Mouse (Mus musculus) intestine, embryonic 15.5 days (tissue): ENCODE data around the gene Clic4. TPM values are rescaled to one million over a fixed set of nuclear protein-coding genes. Genes with fewer than 3 reads are reported as not detected.
A peak's percentile ranks its signal among the peaks of the same experiment; 100 is the strongest.

Experiments used
- ATAC-seq: fragments of 200-750 bp; cut with Nextera tagmentation; 2 replicates; pipeline ENCODE4 v1.8.0; 2017; ENCODE audit warnings: moderate TSS enrichment, moderate library complexity
- H3K27ac ChIP-seq: fragments of 300-500 bp; sonication (generic); 2 replicates; pipeline ENCODE4 v1.5.1; 2015; ENCODE audit warnings: mild to moderate bottlenecking, inconsistent platforms
- H3K27me3 ChIP-seq: fragments of 300-500 bp; sonication (generic); replicated peaks from 2 replicates; pipeline ENCODE4 v1.6.1; 2015; ENCODE audit warnings: inconsistent platforms
- H3K36me3 ChIP-seq: fragments of 300-500 bp; sonication (generic); 2 replicates; pipeline ENCODE4 v1.6.1; 2015; ENCODE audit warnings: inconsistent platforms
- H3K4me1 ChIP-seq: fragments of 300-500 bp; sonication (generic); replicated peaks from 2 replicates; pipeline ENCODE4 v1.6.1; 2015; ENCODE audit warnings: inconsistent platforms
- H3K4me2 ChIP-seq: fragments of 300-500 bp; sonication (generic); replicated peaks from 2 replicates; pipeline ENCODE4 v1.6.1; 2015; ENCODE audit warnings: mild to moderate bottlenecking, inconsistent platforms
- H3K4me3 ChIP-seq: fragments of 300-500 bp; sonication (generic); replicated peaks from 2 replicates; pipeline ENCODE4 v1.5.1; 2015; ENCODE audit warnings: inconsistent platforms
- H3K9ac ChIP-seq: fragments of 300-500 bp; sonication (generic); 2 replicates; pipeline ENCODE4 v1.6.1; 2015; ENCODE audit warnings: inconsistent platforms
- H3K9me3 ChIP-seq: fragments of 300-500 bp; sonication (generic); 2 replicates; pipeline ENCODE4 v1.6.1; 2016; ENCODE audit warnings: inconsistent platforms
- WGBS: fragments of 180-500 bp; shearing (Covaris S2); methylation state at CpG from one replicate; pipeline ENCODE4 v1.1.7; 2015; 5-methylcytosine and 5-hydroxymethylcytosine counted together
- polyA plus RNA-seq: library from polyadenylated mRNA; unstranded; fragments of >200 nt; fragmentation: Nextera tagmentation; extraction: Ambion mirVana; gene quantifications from 2 replicates; pipeline ENCODE4 v1.2.1, GENCODE M21; 2015

Clic4 gene
- polyA plus RNA-seq, 1 experiment from 2014 or later: 135 TPM

GRCm38 (mm10) chr4:135221632-135222407 is 50.8 kb downstream of the Clic4 start:
- ATAC-seq: no peak
- H3K4me1 ChIP-seq: no peaks in the 10 kb centered on the region
- H3K36me3 ChIP-seq: peaks cover 20% of the 10 kb centered on the region
- WGBS: 68% methylated on average over 12 of the region's 12 CpGs
- H3K9me3 ChIP-seq: no peaks in the 10 kb centered on the region
- no peak overlapping the region for H3K4me3 ChIP-seq
- no peak overlapping the region for H3K9ac ChIP-seq
- H3K4me2 ChIP-seq: no peak overlapping the region
- no peaks in the 10 kb centered on the region for H3K27me3 ChIP-seq
- H3K27ac ChIP-seq: no peak overlapping the region

DNA sequence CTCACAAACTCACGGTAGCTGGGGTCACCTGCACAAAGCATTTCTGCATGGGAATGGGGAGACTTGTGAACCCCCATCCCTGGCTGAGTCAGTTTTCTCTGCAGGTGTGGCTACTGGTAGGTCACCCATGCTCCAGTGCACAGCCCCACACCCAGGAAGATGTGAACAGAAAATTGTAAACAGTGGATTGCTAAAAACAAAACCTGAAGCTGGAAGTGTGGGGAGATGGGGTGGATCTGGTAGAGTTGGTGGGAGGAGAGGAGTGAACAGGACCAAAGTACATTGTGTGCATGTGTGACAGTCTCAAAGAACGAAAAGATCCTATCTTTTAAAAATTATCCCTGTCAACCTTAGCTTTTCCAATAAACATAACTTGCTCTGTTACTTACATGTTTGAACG is 52.0 kb downstream of the Clic4 start:
- Histone ChIP-seq H3K36me3 (peaks cover 26% of the 10 kb centered on the region), H3K27ac (no peak overlapping the region), H3K9ac (no peak overlapping the region), H3K4me2 (no peak overlapping the region), H3K4me3 (no peak overlapping the region), H3K27me3 (no peaks in the 10 kb centered on the region), H3K4me1 (no peaks in the 10 kb centered on the region), H3K9me3 (no peaks in the 10 kb centered on the region)
- no peak for ATAC-seq
- 80% methylated on average over 3 of the region's 3 CpGs for WGBS

- Histone ChIP-seq H3K4me2 (no peak overlapping the region), H3K27ac (no peak overlapping the region), H3K27me3 (no peaks in the 10 kb centered on the region), H3K9ac (no peak overlapping the region), H3K36me3 (peaks cover 23% of the 10 kb centered on the region), H3K9me3 (no peaks in the 10 kb centered on the region), H3K4me1 (no peaks in the 10 kb centered on the region), H3K4me3 (no peak overlapping the region)
- 0 out of 2 replicates have a peak, but pooled peaks have one; percentile 41 for ATAC-seq
- 47% methylated on average over 4 of the region's 4 CpGs for WGBS
Measured at GRCm38 (mm10) chr4:135219652-135220051, 53.0 kb downstream of the Clic4 start.

- Histone ChIP-seq H3K27me3 (peaks cover 11% of the 10 kb centered on the region), H3K27ac (no peak overlapping the region), H3K4me2 (no peak overlapping the region), H3K4me3 (no peak overlapping the region), H3K4me1 (peaks cover 4% of the 10 kb centered on the region; the same call in 1 of the 2 replicates), H3K9ac (no peak overlapping the region), H3K9me3 (no peaks in the 10 kb centered on the region), H3K36me3 (no peaks in the 10 kb centered on the region)
- ATAC-seq: no peak
- WGBS: 67% methylated on average over 2 of the region's 2 CpGs
Measured at GRCm38 (mm10) chr4:135209846-135210245, 62.8 kb downstream of the Clic4 start.

GRCm38 (mm10) chr4:135205711-135206600 is 66.7 kb downstream of the Clic4 start:
- Histone ChIP-seq H3K9me3 (no peaks in the 10 kb centered on the region), H3K36me3 (no peaks in the 10 kb centered on the region), H3K4me1 (peaks cover 9% of the 10 kb centered on the region), H3K27ac (no peak overlapping the region), H3K27me3 (peaks cover 18% of the 10 kb centered on the region), H3K4me3 (peak overlapping the region; percentile 35), H3K4me2 (peak overlapping the region; percentile 90), H3K9ac (peak overlapping the region; percentile 31)
- peak; percentile 82 for ATAC-seq
- WGBS: 4% methylated on average over 44 of the region's 47 CpGs

GRCm38 (mm10) chr4:135205254-135205653 is 67.4 kb downstream of the Clic4 start:
- peaks cover 18% of the 10 kb centered on the region for H3K27me3 ChIP-seq
- no peaks in the 10 kb centered on the region for H3K9me3 ChIP-seq
- H3K9ac ChIP-seq: no peak overlapping the region
- H3K4me1 ChIP-seq: peaks cover 9% of the 10 kb centered on the region
- no peaks in the 10 kb centered on the region for H3K36me3 ChIP-seq
- no peak for ATAC-seq
- no peak overlapping the region for H3K27ac ChIP-seq
- 27% methylated on average over 5 of the region's 5 CpGs for WGBS
- no peak overlapping the region for H3K4me2 ChIP-seq
- no peak overlapping the region for H3K4me3 ChIP-seq

DNA sequence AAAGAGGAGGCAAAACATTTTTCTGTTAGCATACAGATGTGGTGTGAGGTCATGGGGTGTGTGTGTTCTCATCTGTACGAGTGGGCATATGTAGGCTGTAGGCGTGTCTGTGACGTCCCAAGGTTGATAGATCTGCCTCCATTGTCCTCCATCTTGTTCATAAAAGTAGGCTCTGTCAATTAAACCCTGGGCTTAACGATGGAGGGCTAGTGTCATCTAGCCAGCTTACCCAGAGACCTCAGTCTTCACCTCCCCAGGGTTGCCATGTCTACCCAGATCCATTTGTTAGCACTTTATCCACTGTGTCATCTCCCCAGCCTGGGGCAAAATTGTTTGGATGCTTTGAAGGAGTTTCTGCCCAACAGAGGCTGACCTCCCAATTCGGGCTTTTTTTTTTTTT is 67.9 kb downstream of the Clic4 start:
- H3K27me3 ChIP-seq: peaks cover 18% of the 10 kb centered on the region
- WGBS: 54% methylated on average over 5 of the region's 5 CpGs
- ATAC-seq: no peak

GRCm38 (mm10) chr4:135203806-135204560 is 68.6 kb downstream of the Clic4 start:
- H3K9me3 ChIP-seq: no peaks in the 10 kb centered on the region
- peak overlapping the region; percentile 32 for H3K4me3 ChIP-seq
- no peak for ATAC-seq
- H3K27ac ChIP-seq: no peak overlapping the region
- peaks cover 9% of the 10 kb centered on the region for H3K4me1 ChIP-seq
- H3K4me2 ChIP-seq: peak overlapping the region; percentile 79
- WGBS: 19% methylated on average over 17 of the region's 17 CpGs
- H3K36me3 ChIP-seq: no peaks in the 10 kb centered on the region
- H3K27me3 ChIP-seq: peaks cover 18% of the 10 kb centered on the region
- 0 out of 2 replicates have a peak overlapping the region, but pooled peaks have one; percentile 26 for H3K9ac ChIP-seq

More for the DNA sequence above, 67.9 kb downstream of the Clic4 start:
- Histone ChIP-seq H3K4me3 (no peak overlapping the region), H3K4me1 (peaks cover 9% of the 10 kb centered on the region), H3K4me2 (no peak overlapping the region), H3K9ac (no peak overlapping the region), H3K36me3 (no peaks in the 10 kb centered on the region), H3K9me3 (no peaks in the 10 kb centered on the region), H3K27ac (no peak overlapping the region)

- peak; percentile 52; the same call in 1 of the 2 replicates for ATAC-seq
- peak overlapping the region; percentile 79 for H3K4me2 ChIP-seq
- H3K27ac ChIP-seq: no peak overlapping the region
- 2% methylated on average over 14 of the region's 14 CpGs for WGBS
- peaks cover 9% of the 10 kb centered on the region for H3K4me1 ChIP-seq
- H3K9ac ChIP-seq: peak overlapping the region; percentile 26; the same call in 1 of the 2 replicates
- no peaks in the 10 kb centered on the region for H3K9me3 ChIP-seq
- H3K27me3 ChIP-seq: peaks cover 18% of the 10 kb centered on the region
- no peaks in the 10 kb centered on the region for H3K36me3 ChIP-seq
- H3K4me3 ChIP-seq: peak overlapping the region; percentile 32
Measured at GRCm38 (mm10) chr4:135203279-135203678, 69.3 kb downstream of the Clic4 start.

DNA sequence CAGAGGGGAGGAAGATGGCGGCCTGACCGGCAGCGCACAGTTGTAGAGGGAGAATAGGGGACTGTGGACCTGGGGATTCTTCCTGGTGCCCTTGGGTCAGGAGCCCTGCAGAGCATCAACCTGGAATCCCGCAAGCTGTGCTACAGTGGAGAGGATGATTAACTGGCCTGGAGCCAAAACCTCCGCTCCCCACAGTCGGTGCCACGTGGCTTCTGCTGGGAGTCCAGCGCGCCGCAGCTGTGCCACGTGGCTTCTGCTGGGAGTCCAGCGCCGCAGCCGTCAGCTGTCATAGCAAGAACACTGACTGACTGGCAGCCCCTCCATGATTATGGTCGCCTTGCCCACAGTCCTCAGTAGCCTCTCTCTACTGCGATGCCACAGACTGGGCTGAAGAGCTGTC is 70.8 kb downstream of the Clic4 start:
- Histone ChIP-seq H3K9ac (no peak overlapping the region), H3K9me3 (no peaks in the 10 kb centered on the region), H3K4me2 (no peak overlapping the region), H3K4me1 (peaks cover 9% of the 10 kb centered on the region), H3K4me3 (no peak overlapping the region), H3K27ac (no peak overlapping the region), H3K36me3 (no peaks in the 10 kb centered on the region), H3K27me3 (peaks cover 18% of the 10 kb centered on the region)
- no peak for ATAC-seq
- 68% methylated on average over 16 of the region's 16 CpGs for WGBS

DNA sequence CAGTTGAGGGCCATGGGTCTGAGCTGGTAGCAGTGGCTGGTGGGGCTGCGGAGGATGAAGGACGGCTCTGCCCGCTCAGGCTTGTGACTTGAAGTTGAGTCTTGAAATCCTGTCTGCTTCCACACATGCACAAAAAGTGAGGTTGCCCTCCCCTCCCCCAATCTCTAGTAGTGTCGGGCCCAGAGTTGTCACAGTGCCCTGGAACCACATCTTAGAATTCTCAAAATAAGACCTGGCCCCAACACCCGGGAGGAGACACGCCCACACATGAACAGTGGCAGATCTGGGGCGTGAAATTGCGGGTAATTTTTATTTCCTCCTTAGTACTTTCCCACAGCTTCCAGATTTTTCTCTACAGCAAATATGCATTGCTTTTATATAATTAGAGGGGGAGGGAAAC is 74.8 kb downstream of the Clic4 start:
- no peaks in the 10 kb centered on the region for H3K36me3 ChIP-seq
- 73% methylated on average over 8 of the region's 8 CpGs for WGBS

DNA sequence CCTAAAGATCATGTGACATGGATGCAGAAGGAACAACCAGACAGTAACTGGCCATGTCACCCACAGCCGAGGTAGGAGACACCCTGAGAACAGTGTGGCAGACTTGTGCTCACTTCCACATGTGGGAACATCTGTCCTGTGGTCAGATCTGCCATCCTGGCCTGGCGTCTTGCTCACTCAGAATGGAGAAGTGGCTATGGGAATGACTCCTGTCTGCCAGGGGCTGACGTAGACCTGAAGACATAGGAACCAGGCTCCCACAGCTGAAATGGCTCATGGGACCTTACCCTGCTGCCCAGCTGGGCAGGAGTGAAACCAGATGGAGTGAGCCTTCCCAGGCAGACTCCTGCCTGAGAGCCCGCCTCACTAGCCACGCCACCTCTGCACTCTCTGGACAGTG is 79.8 kb downstream of the Clic4 start:
- Histone ChIP-seq H3K4me2 (no peak overlapping the region), H3K4me1 (no peaks in the 10 kb centered on the region), H3K4me3 (no peak overlapping the region), H3K36me3 (no peaks in the 10 kb centered on the region), H3K27me3 (no peaks in the 10 kb centered on the region; the same call in 1 of the 2 replicates), H3K27ac (no peak overlapping the region), H3K9ac (no peak overlapping the region), H3K9me3 (no peaks in the 10 kb centered on the region)
- 69% methylated on average over 5 of the region's 5 CpGs for WGBS
- ATAC-seq: no peak

More for the DNA sequence above, 74.8 kb downstream of the Clic4 start:
- H3K4me3 ChIP-seq: no peak overlapping the region
- H3K4me1 ChIP-seq: no peaks in the 10 kb centered on the region
- ATAC-seq: no peak
- no peaks in the 10 kb centered on the region; the same call in 1 of the 2 replicates for H3K27me3 ChIP-seq
- no peaks in the 10 kb centered on the region for H3K9me3 ChIP-seq
- no peak overlapping the region for H3K27ac ChIP-seq
- no peak overlapping the region for H3K9ac ChIP-seq
- H3K4me2 ChIP-seq: no peak overlapping the region
